Mouse (Mus musculus): ENCODE measurements around the gene Rtkn.

DNA sequence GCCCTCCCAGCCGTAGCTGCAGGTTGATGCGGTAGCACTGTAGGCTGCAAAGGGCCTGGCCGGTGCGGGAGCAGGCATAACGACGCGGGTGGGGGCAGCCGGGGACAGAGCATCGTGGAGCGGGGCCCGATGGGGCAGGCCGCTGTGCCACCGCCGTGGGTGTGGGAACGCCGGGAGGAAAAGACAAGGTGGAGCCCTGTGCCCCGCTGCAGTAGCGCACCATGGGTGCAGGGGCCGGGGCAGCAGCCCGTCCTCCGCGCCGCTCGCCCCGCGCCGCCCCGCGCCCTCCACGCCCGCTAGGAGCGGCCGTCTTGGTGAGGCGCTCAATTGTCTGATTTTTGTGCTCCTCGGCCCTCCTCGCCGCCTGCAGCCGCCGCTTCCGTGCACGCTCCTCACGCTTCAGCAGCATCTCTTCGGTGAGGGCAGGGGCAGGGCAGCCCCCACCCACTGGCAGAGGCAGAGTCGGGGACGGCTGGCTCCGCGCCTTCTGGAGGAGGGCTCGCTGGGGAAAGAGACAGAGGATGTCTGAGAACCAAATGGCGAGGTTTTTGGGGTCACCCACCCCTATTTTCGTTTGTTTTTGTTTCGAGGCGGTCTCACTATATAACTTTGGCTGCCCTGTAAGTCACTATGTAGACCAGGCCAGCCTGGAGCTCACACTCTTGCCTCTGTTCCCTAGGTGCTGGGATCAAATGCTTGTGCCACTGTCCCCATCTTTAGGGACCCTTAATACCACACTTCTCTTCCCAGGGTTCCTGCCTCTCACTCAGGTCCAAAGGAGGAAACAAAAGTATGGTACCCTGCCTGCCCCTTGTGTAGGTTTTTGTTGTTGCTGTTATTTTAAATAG is 13.2 kb upstream of the Rtkn start:
- TF ChIP-seq POLR2A (IDR thresholded peaks at IDR 0.05; ENCODE audit: extremely low read depth, insufficient read depth, low read length) (no peak), CTCF (IDR thresholded peaks at IDR 0.05; ENCODE audit: low read depth, low read length) (no peak)

Measured in liver, adult 2 months (tissue).